Mouse (Mus musculus) thymus, postnatal 10 days (tissue): Measurements from ENCODE around the gene Susd6.

Experiments
- DNase-seq, 2 experiments: peaks; one replicate each; pipeline ENCODE4 v3.0.0; 2021; ENCODE audit warnings: low spot score in 2 of 2

Gene Susd6

GRCm38 (mm10) chr12:80877215-80878092, 87.1 kb downstream of the Susd6 start:
- DNase-seq, result no peak

- DNase-seq, result no peak
Measured at GRCm38 (mm10) chr12:80878093-80878430, 87.8 kb downstream of the Susd6 start.

- DNase-seq, result no peak
Measured at GRCm38 (mm10) chr12:80878653-80879052, 88.3 kb downstream of the Susd6 start.

GRCm38 (mm10) chr12:80879267-80879666, 89.0 kb downstream of the Susd6 start:
- no peak for DNase-seq

GRCm38 (mm10) chr12:80881121-80881520, 90.8 kb downstream of the Susd6 start:
- no peak for DNase-seq

- DNase-seq, result no peak
Measured at GRCm38 (mm10) chr12:80883278-80883677, 93.0 kb downstream of the Susd6 start.

- no peak for DNase-seq
Measured at GRCm38 (mm10) chr12:80883881-80884280, 93.6 kb downstream of the Susd6 start.

- peak; percentile 8 to 26 for DNase-seq
Measured at GRCm38 (mm10) chr12:80885301-80886288, 95.3 kb downstream of the Susd6 start.

- DNase-seq, result no peak
Measured at GRCm38 (mm10) chr12:80887036-80887435, 96.7 kb downstream of the Susd6 start.

- no peak for DNase-seq
Measured at GRCm38 (mm10) chr12:80889331-80889730, 99.0 kb downstream of the Susd6 start.

- DNase-seq, result no peak
Measured at GRCm38 (mm10) chr12:80891074-80891473, 100.8 kb downstream of the Susd6 start.

- DNase-seq, result no peak
Measured at GRCm38 (mm10) chr12:80893720-80894494, 103.6 kb downstream of the Susd6 start.

GRCm38 (mm10) chr12:80894973-80895570, 104.8 kb downstream of the Susd6 start:
- DNase-seq, result peak; percentile 27 to 69

- no peak for DNase-seq
Measured at GRCm38 (mm10) chr12:80909631-80910030, 119.3 kb downstream of the Susd6 start.

- peak in 1 of 2 experiments; percentile 68 for DNase-seq
Measured at GRCm38 (mm10) chr12:80917764-80918163, 127.5 kb downstream of the Susd6 start.

GRCm38 (mm10) chr12:80921301-80921700, 131.0 kb downstream of the Susd6 start:
- no peak for DNase-seq

- no peak for DNase-seq
Measured at GRCm38 (mm10) chr12:80922869-80923268, 132.6 kb downstream of the Susd6 start.

GRCm38 (mm10) chr12:80923602-80924001, 133.3 kb downstream of the Susd6 start:
- no peak for DNase-seq

GRCm38 (mm10) chr12:80924205-80924604, 133.9 kb downstream of the Susd6 start:
- no peak for DNase-seq

GRCm38 (mm10) chr12:80925919-80926318, 135.6 kb downstream of the Susd6 start:
- no peak for DNase-seq

GRCm38 (mm10) chr12:80926550-80926949, 136.2 kb downstream of the Susd6 start:
- no peak for DNase-seq
